Mouse (Mus musculus) cortical plate, adult 2 months (tissue): ENCODE measurements around the gene Adgra3.

ENCODE experiments used
- CTCF ChIP-seq: fragments of 200-500 bp; IDR thresholded peaks from 2 replicates; pipeline ENCODE4 v1.5.1; 2011; ENCODE audit warnings: mild to moderate bottlenecking, control low read depth, low read length; ENCODE audit not compliant: insufficient read depth; ENCODE audit errors: extremely low read depth
- POLR2A ChIP-seq: fragments of 200-500 bp; IDR thresholded peaks from 2 replicates; pipeline ENCODE4 v1.6.1; 2011; ENCODE audit warnings: mild to moderate bottlenecking, low read length, control low read depth; ENCODE audit not compliant: insufficient read depth; ENCODE audit errors: extremely low read depth

DNA sequence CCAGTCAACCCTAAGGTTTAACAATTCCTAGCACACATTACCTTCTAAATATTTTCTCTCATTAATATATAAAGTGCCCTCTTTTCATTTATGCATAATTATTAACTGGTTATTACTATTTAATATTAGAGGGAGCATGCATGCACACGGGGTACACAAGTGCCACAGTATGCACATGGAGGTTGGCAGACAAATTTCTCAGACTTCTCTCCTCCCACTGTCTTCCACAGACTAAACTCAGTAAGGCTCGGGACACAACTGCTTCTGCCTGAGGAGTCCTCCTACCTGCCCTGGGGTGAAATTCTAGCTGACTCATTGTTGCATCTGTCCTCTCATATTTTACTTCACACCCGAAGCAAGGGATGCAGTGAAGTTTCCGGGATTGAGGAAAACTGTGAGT lies 44.8 kb downstream of the Adgra3 start:
- no peak for TF ChIP-seq CTCF
- TF ChIP-seq POLR2A, result no peak
